Mouse (Mus musculus) splenic B cell, adult 2 months (primary cell): ENCODE data around the gene Sash3.
"Not testable (repeated sequence)": the region's sequence is repeated elsewhere in the genome, so short reads cannot be mapped to it uniquely, and the experiment has no call there.

ENCODE experiments used
- DNase-seq: peaks from one replicate; pipeline ENCODE4 v3.0.0-alpha.2; 2011; ENCODE audit warnings: low read depth, low spot score
- H3K27me3 ChIP-seq: 2 replicates; pipeline ENCODE4 v1.6.1; 2012; ENCODE audit warnings: mild to moderate bottlenecking, low read length, moderate library complexity, mixed read lengths; ENCODE audit not compliant: control insufficient read depth, poor library complexity, insufficient read depth, severe bottlenecking
- H3K36me3 ChIP-seq: 2 replicates; pipeline ENCODE4 v1.6.1; 2012; ENCODE audit warnings: mild to moderate bottlenecking, low read length, moderate library complexity, mixed read lengths; ENCODE audit not compliant: control insufficient read depth, poor library complexity, insufficient read depth, severe bottlenecking

Gene Sash3

GRCm38 (mm10) chrX:48204469-48204868 lies 58.2 kb downstream of the Sash3 start:
- DNase-seq: peak; percentile 47
- H3K27me3 ChIP-seq: no peaks in the 10 kb centered on the region
- H3K36me3 ChIP-seq: no peaks in the 10 kb centered on the region

GRCm38 (mm10) chrX:48207761-48208487 lies 61.7 kb downstream of the Sash3 start:
- Histone ChIP-seq H3K36me3 (no peaks in the 10 kb centered on the region), H3K27me3 (no peaks in the 10 kb centered on the region)
- no peak for DNase-seq

- DNase-seq: peak; percentile 92
- no peaks in the 10 kb centered on the region for H3K27me3 ChIP-seq
- H3K36me3 ChIP-seq: no peaks in the 10 kb centered on the region
Observed at GRCm38 (mm10) chrX:48208519-48209185, 62.4 kb downstream of the Sash3 start, which contains the start of gene Zdhhc9. TSS of gene Zdhhc9 (minus strand) at chrX:48208878.

GRCm38 (mm10) chrX:48209746-48210145 lies 63.5 kb downstream of the Sash3 start:
- not testable (repeated sequence) for H3K36me3 ChIP-seq, H3K27me3 ChIP-seq, DNase-seq
